Mouse (Mus musculus): ENCODE results near the gene Gm8947.
"Not testable (repeated sequence)": the region's sequence is repeated elsewhere in the genome, so short reads cannot be mapped to it uniquely, and the experiment has no call there.

Gene Gm8947

GRCm38 (mm10) chr1:151192075-151192474 lies at the start of gene Gm8947:
Gene Gm8947 (plus strand): TSS chr1:151192376.
- DNase-seq (ENCODE audit: low read depth, low spot score): not testable (repeated sequence)

GRCm38 (mm10) chr1:151144471-151145146 lies 47.6 kb upstream of the Gm8947 start:
- DNase-seq (ENCODE audit: low read depth, low spot score): no peak

- DNase-seq (ENCODE audit: low read depth, low spot score): no peak
Observed at GRCm38 (mm10) chr1:151147801-151148200, 44.4 kb upstream of the Gm8947 start.

- no peak for DNase-seq (ENCODE audit: low read depth, low spot score)
Observed at GRCm38 (mm10) chr1:151150211-151150610, 42.0 kb upstream of the Gm8947 start.

- DNase-seq (ENCODE audit: low read depth, low spot score): no peak
Observed at GRCm38 (mm10) chr1:151151089-151151488, 41.1 kb upstream of the Gm8947 start.

GRCm38 (mm10) chr1:151153056-151153652 lies 39.0 kb upstream of the Gm8947 start:
- no peak for DNase-seq (ENCODE audit: low read depth, low spot score)

- DNase-seq (ENCODE audit: low read depth, low spot score): not testable (repeated sequence)
Observed at GRCm38 (mm10) chr1:151154131-151154530, 38.0 kb upstream of the Gm8947 start.

GRCm38 (mm10) chr1:151156129-151156528 lies 36.0 kb upstream of the Gm8947 start:
- DNase-seq (ENCODE audit: low read depth, low spot score): no peak

GRCm38 (mm10) chr1:151156777-151157632 lies 35.2 kb upstream of the Gm8947 start:
- no peak for DNase-seq (ENCODE audit: low read depth, low spot score)

- DNase-seq (ENCODE audit: low read depth, low spot score): no peak
Observed at GRCm38 (mm10) chr1:151157963-151158856, 34.0 kb upstream of the Gm8947 start.

- no peak for DNase-seq (ENCODE audit: low read depth, low spot score)
Observed at GRCm38 (mm10) chr1:151158857-151159510, 33.2 kb upstream of the Gm8947 start.

GRCm38 (mm10) chr1:151166031-151166430 lies 26.1 kb upstream of the Gm8947 start:
- DNase-seq (ENCODE audit: low read depth, low spot score): no peak

GRCm38 (mm10) chr1:151167297-151168047 lies 24.7 kb upstream of the Gm8947 start:
- no peak for DNase-seq (ENCODE audit: low read depth, low spot score)

- DNase-seq (ENCODE audit: low read depth, low spot score): no peak
Observed at GRCm38 (mm10) chr1:151168637-151169036, 23.5 kb upstream of the Gm8947 start.

- no peak for DNase-seq (ENCODE audit: low read depth, low spot score)
Observed at GRCm38 (mm10) chr1:151171572-151172461, 20.4 kb upstream of the Gm8947 start.

- DNase-seq (ENCODE audit: low read depth, low spot score): peak; percentile 47
Observed at GRCm38 (mm10) chr1:151177030-151177936, 14.9 kb upstream of the Gm8947 start.

- DNase-seq (ENCODE audit: low read depth, low spot score): no peak
Observed at GRCm38 (mm10) chr1:151177937-151178271, 14.3 kb upstream of the Gm8947 start.

GRCm38 (mm10) chr1:151178505-151179083 lies 13.6 kb upstream of the Gm8947 start:
- DNase-seq (ENCODE audit: low read depth, low spot score): no peak

Measured in WW6 (cell line).